In genomic region chr4:136283783-136284182, GRCm38 (mm10) we compare ENCODE assay signal across 8 mouse cellular contexts. TPM values are rescaled to one million over a fixed set of nuclear protein-coding genes. Genes with fewer than 3 reads are reported as not detected.
DNase-seq lines count a peak whose midpoint lies in the region; ATAC-seq and TF ChIP-seq lines count a peak whose summit lies in the region.

No protein-coding gene starts in this region.

- no peaks in the 10 kb centered on the region for H3K9me3 ChIP-seq in intestine, postnatal 0 days (ENCODE audit: control insufficient read depth)

- peak overlapping the region; percentile 85; the same call in 1 of the 2 replicates for H3K4me2 ChIP-seq in intestine, postnatal 0 days (replicated peaks; ENCODE audit: low read depth)

- H3K36me3 ChIP-seq in intestine, postnatal 0 days (ENCODE audit: control insufficient read depth, insufficient read depth): peaks cover 5% of the 10 kb centered on the region

- H3K9ac ChIP-seq in intestine, postnatal 0 days (ENCODE audit: low read depth, low read length): no peak overlapping the region

- peak; percentile 94 for DNase-seq in heart, adult 11 months
- DNase-seq in heart, adult 8-10 months (ENCODE audit: low spot score): no peak
- peak; percentile 56 to 74 for DNase-seq in right cerebral cortex, postnatal 10 days (ENCODE audit: low spot score in 2 of 2)
- no peak for DNase-seq in right cerebral cortex, postnatal 25 days
- no peak for DNase-seq in c-Kit-positive CD71-positive TER-119-positive erythroid progenitor cells, embryonic 14.5 days (ENCODE audit: low spot score)
- no peak for DNase-seq in spleen, postnatal 4 days (ENCODE audit: low spot score in 2 of 2)

- H3K27me3 ChIP-seq in intestine, postnatal 0 days (replicated peaks; ENCODE audit: control insufficient read depth, insufficient read depth, low read length): no peaks in the 10 kb centered on the region

- 30% methylated on average over 2 of the region's 2 CpGs for WGBS in intestine, postnatal 0 days

- peak overlapping the region; percentile 87 for H3K27ac ChIP-seq in intestine, postnatal 0 days (ENCODE audit: low read depth, low read length)

- TF ChIP-seq CTCF in intestine, postnatal 0 days (IDR thresholded peaks at IDR 0.05; ENCODE audit: low read depth): no peak

- H3K4me3 ChIP-seq in intestine, postnatal 0 days (ENCODE audit: low read depth, low read length): no peak overlapping the region

- no peak for ATAC-seq in intestine, postnatal 0 days
- ATAC-seq in megakaryocyte, adult 5-6 weeks (ENCODE audit: poor library complexity, severe bottlenecking): no peak

- H3K4me1 ChIP-seq in intestine, postnatal 0 days (replicated peaks; ENCODE audit: control insufficient read depth, insufficient read depth, low read length): 0 out of 2 replicates have a peak, but pooled peaks cover 4% of the 10 kb centered on the region

RNA-seq across cellular contexts. Expression of gene Zfp46, which starts 0.7 kb away (rescaled TPM):
- 10 to 100 TPM; 31.3 to 46.4 (median 39.0) TPM for total RNA-seq in heart, adult 8-10 months (2022)
- 6.7 and 7.5 TPM in 2 replicates for polyA plus RNA-seq in intestine, postnatal 0 days (2015; fragmentation: Nextera tagmentation; extraction: Ambion mirVana)
- total RNA-seq in megakaryocyte, adult 5-6 weeks (2015): 4.2 and 4.5 TPM in 2 replicates
- total RNA-seq in megakaryocyte, adult 5-6 weeks (2017): 8.1 and 9.3 TPM in 2 replicates

RNA-seq across cellular contexts. Expression of gene Hnrnpr, which starts 27.0 kb away (rescaled TPM):
- 10 to 100 TPM; 34.6 to 47.6 (median 41.4) TPM for total RNA-seq in heart, adult 8-10 months (2022)
- polyA plus RNA-seq in intestine, postnatal 0 days (2015; fragmentation: Nextera tagmentation; extraction: Ambion mirVana): 47.9 and 51.4 TPM in 2 replicates
- total RNA-seq in megakaryocyte, adult 5-6 weeks (2015): 80.0 and 85.4 TPM in 2 replicates
- 124 and 138 TPM in 2 replicates for total RNA-seq in megakaryocyte, adult 5-6 weeks (2017)

RNA-seq across cellular contexts. Expression of gene Tcea3, which starts 36.3 kb away (rescaled TPM):
- total RNA-seq in heart, adult 8-10 months (2022): 100 to 1,000 TPM; 142 to 162 (median 148) TPM
- polyA plus RNA-seq in intestine, postnatal 0 days (2015; fragmentation: Nextera tagmentation; extraction: Ambion mirVana): 23.6 and 25.0 TPM in 2 replicates
- total RNA-seq in megakaryocyte, adult 5-6 weeks (2015): 5.6 and 6.0 TPM in 2 replicates
- 3.5 and 7.2 TPM in 2 replicates for total RNA-seq in megakaryocyte, adult 5-6 weeks (2017)

Comparison
In these comparisons a context has a peak if more than half of its experiments do, and no peak if none do; other contexts are left out.
1. DNase-seq: peak in heart, adult 11 months (single experiment) and right cerebral cortex, postnatal 10 days (2 of 2); none in heart, adult 8-10 months (single experiment), right cerebral cortex, postnatal 25 days (single experiment), c-Kit-positive CD71-positive TER-119-positive erythroid progenitor cells, embryonic 14.5 days (single experiment) and spleen, postnatal 4 days (0 of 2).
2. RNA of gene Tcea3, which starts 36.3 kb away (total RNA-seq): 142 to 162 TPM in heart, adult 8-10 months; 3.5 to 7.2 TPM in megakaryocyte, adult 5-6 weeks; every median in the first group is over 10 times any median in the second.